Mouse (Mus musculus): ENCODE measurements around the gene Kif2c.

DNA sequence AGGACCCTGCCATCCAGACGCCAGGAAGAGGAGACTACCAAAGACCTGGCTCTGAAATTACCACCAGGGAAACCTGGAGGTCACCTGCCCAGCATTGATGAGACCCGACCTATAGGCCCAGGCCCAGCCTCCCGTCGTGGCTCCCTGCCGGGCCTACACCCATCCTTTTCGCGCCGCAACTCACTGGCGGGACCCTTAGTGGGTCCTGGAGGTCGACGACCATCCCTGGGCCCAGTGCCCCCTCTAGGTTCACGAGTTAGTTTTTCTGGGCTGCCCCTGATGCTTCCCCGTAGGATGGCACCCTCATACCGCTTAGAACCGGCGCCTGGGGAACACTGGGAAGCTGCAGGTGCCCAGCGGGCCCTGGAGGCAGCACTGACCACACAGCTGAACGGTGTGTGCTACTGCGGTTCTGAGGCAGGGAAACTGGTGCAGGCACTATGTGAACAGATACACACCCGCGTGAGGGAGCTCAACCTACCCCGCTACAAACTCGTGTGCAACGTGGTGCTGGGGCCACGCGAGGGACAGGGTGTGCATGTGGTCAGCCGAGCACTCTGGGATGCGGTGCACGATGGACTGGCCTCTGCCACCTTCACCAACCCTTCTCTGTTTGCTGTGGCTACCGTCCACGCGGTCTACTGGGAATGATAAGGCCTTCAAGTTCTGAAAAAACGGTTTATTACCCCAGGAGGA, 54.3 kb downstream of the Kif2c start:
- TF ChIP-seq POLR2A (IDR thresholded peaks at IDR 0.05; ENCODE audit: insufficient read depth, low read depth, low read length) = no peak
- TF ChIP-seq CTCF (IDR thresholded peaks at IDR 0.05; ENCODE audit: insufficient read depth, low read depth, low read length) = no peak
